Mouse (Mus musculus) myocyte (in vitro differentiated cells): ENCODE measurements around the gene Rnf187.

Experiments used
- CEBPB ChIP-seq: IDR thresholded peaks from 2 replicates; pipeline ENCODE4 v1.6.1; 2011; ENCODE audit warnings: mild to moderate bottlenecking, moderate library complexity; ENCODE audit not compliant: poor library complexity, insufficient read depth, severe bottlenecking
- E2F4 ChIP-seq: IDR thresholded peaks from one replicate; pipeline ENCODE4 v1.6.1; 2011; ENCODE audit warnings: mild to moderate bottlenecking, control low read depth, moderate library complexity; ENCODE audit not compliant: insufficient read depth
- MAX ChIP-seq: IDR thresholded peaks from one replicate; pipeline ENCODE4 v1.6.1; 2011; ENCODE audit warnings: low read depth, mild to moderate bottlenecking, control low read depth
- MYOD1 ChIP-seq, 3 experiments: IDR thresholded peaks; one replicate each; pipeline ENCODE4 v1.6.1; 2011; ENCODE audit warnings: control low read depth in 2 of 3, low read depth in 2 of 3, mild to moderate bottlenecking in 2 of 3, moderate library complexity in 1 of 3; ENCODE audit not compliant: insufficient read length in 2 of 3, control insufficient read depth in 1 of 3
- MYOG ChIP-seq, 3 experiments: IDR thresholded peaks; one replicate each; pipeline ENCODE4 v1.6.1; 2011; ENCODE audit warnings: control low read depth in 2 of 3, low read depth in 2 of 3, mild to moderate bottlenecking in 2 of 3; ENCODE audit not compliant: insufficient read length in 2 of 3, control insufficient read depth in 1 of 3, insufficient read depth in 1 of 3
- POLR2A ChIP-seq: IDR thresholded peaks from one replicate; pipeline ENCODE4 v1.6.1; 2011; ENCODE audit warnings: low read depth, mild to moderate bottlenecking, control low read depth, moderate library complexity; ENCODE audit not compliant: insufficient read length
- POLR2AphosphoS2 ChIP-seq: IDR thresholded peaks from one replicate; pipeline ENCODE4 v1.6.1; 2011; ENCODE audit warnings: low read depth, control low read depth; ENCODE audit not compliant: insufficient read length
- REST ChIP-seq: IDR thresholded peaks from one replicate; pipeline ENCODE4 v1.6.1; 2011; ENCODE audit warnings: mild to moderate bottlenecking, control low read depth, moderate library complexity; ENCODE audit not compliant: insufficient read depth, insufficient read length
- SRF ChIP-seq: IDR thresholded peaks from one replicate; pipeline ENCODE4 v1.6.1; 2011; ENCODE audit warnings: low read depth; ENCODE audit not compliant: control insufficient read depth, insufficient read length
- TCF12 ChIP-seq: IDR thresholded peaks from one replicate; pipeline ENCODE4 v1.6.1; 2011; ENCODE audit warnings: mild to moderate bottlenecking, control low read depth; ENCODE audit not compliant: poor library complexity, insufficient read depth, severe bottlenecking
- TCF3 ChIP-seq: IDR thresholded peaks from one replicate; pipeline ENCODE4 v1.6.1; 2011; ENCODE audit warnings: low read depth, control low read depth; ENCODE audit not compliant: insufficient read length
- USF1 ChIP-seq: IDR thresholded peaks from one replicate; pipeline ENCODE4 v1.6.1; 2011; ENCODE audit warnings: low read depth, mild to moderate bottlenecking, control low read depth, moderate library complexity

- TF ChIP-seq POLR2A (no peak), E2F4 (no peak), CEBPB (no peak), MYOG (IDR thresholded peaks at IDR 0.05; ENCODE audit: control insufficient read depth in 1 of 3, insufficient read depth in 1 of 3, insufficient read length in 2 of 3, low read depth in 2 of 3) (no peak), TCF12 (no peak), SRF (no peak), MYOD1 (IDR thresholded peaks at IDR 0.05; ENCODE audit: control insufficient read depth in 1 of 3, insufficient read length in 2 of 3, low read depth in 2 of 3) (no peak), USF1 (no peak), POLR2AphosphoS2 (no peak), REST (no peak), MAX (no peak), TCF3 (no peak)
Observed at GRCm38 (mm10) chr11:58901080-58901479, 37.6 kb downstream of the Rnf187 start.
